Mouse (Mus musculus): ENCODE results near the gene Ebpl.

DNA sequence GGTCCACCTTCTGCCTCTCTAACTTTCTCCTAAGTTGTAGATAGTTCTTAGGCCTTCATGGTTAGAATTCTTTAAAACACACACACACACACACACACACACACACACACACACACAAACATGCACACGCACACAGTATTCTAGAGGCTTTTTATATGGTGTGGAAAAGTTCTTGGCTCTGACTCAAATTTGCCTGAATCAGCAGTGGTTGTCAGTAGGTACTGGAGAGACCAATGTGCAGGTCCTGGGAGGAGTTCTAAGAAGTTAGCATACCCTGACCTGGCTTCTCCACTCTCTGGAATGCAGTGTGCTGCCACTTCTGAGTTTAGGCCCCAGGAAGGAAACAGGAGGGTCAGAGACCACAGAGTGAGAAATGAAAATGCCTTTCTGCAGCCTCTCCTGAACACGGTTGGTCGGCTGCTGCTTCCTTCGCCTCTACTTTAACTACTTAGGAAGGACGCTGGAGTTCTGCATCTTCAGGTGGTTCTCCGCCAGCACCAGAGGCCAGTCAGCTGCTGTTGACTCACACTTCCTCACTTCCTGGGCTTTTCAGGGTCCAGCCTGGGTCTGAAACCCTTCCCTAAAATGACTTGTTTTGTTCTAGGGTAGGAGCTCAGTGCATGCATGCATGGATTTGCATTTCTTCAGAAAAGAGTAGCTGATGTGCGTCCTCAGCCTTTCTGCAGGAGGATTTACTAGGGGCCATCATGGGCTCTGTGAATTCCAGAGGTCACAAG is 50.0 kb downstream of the Ebpl start:
- TF ChIP-seq POLR2A (IDR thresholded peaks at IDR 0.05; ENCODE audit: low read depth, low read length): no peak
- no peak for TF ChIP-seq SMC3 (IDR thresholded peaks at IDR 0.05; ENCODE audit: low read depth, low read length)
- TF ChIP-seq USF1 (IDR thresholded peaks at IDR 0.05; ENCODE audit: low read depth, low read length): no peak
- TF ChIP-seq USF2 (conservative IDR thresholded peaks at IDR 0.05; ENCODE audit: low read depth, low read length): no peak
- TF ChIP-seq JUN (IDR thresholded peaks at IDR 0.05; ENCODE audit: insufficient read depth, low read depth, low read length): no peak
- TF ChIP-seq ZKSCAN1 (IDR thresholded peaks at IDR 0.05; ENCODE audit: borderline replicate concordance, low read depth, low read length): no peak
- TF ChIP-seq EP300 (IDR thresholded peaks at IDR 0.05; ENCODE audit: low read length): no peak
- no peak for TF ChIP-seq ZC3H11A (IDR thresholded peaks at IDR 0.05; ENCODE audit: low read depth, low read length)
- no peak for TF ChIP-seq CTCF (conservative IDR thresholded peaks at IDR 0.05 in 1 of 2, IDR thresholded peaks at IDR 0.05 in 1 of 2; ENCODE audit: low read depth in 2 of 2, low read length in 2 of 2)
- TF ChIP-seq POLR2AphosphoS2 (IDR thresholded peaks at IDR 0.05; ENCODE audit: low read depth, low read length): no peak
- no peak for TF ChIP-seq TCF12 (IDR thresholded peaks at IDR 0.05; ENCODE audit: low read depth, low read length)
- TF ChIP-seq HCFC1 (IDR thresholded peaks at IDR 0.05; ENCODE audit: low read depth, low read length): no peak
- TF ChIP-seq NELFE (IDR thresholded peaks at IDR 0.05; ENCODE audit: low read depth, low read length): no peak

Data from CH12.LX (cell line).